Mouse (Mus musculus): ENCODE measurements at regions not wholly inside any gene's neighbourhood (a gene's known extent, or its start where the extent isn't known, plus 50 kb on each side); places are given as distances from the start of the nearest gene placed in this dataset.

DNA sequence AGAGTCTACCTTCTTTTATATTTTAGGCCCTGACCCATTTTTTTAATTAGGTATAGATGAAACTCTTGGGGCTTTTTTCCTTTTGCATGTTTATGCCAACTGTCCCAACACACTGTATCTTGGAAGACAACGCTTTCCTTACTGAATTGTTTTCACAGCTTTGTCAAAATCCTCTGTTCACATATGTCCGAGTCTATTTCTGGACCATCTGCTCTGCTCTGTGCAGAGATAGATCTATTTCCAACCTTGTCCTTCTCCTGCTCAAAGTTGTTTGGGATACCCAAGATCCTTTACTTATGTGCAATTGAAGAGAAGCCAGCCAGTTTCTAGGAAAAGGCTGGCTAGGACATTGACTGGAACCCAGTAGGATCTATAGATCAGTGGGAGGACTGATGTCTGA is 403.6 kb upstream of the Zdhhc25 start:
- no peak for DNase-seq (ENCODE audit: low spot score in 2 of 2)

DNA sequence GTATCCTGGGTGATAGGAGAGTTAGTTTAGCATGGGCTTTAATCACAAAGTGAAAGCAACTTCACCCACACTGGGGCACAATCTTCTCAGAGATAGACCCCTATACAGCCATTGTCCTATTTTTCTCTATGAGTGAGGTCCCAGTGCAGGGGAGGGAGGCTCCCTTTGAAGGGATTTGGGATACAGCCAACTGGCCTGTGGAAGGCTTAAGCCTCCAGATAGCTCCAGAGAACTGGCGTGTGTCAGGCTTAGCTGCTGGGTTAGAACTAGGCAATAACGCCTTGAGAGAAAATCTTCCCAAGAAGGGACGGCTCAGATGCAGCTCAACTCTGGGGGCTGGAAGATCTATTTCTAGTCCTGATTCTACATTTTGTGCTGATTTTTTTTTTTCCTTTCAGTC is 397.4 kb upstream of the Zdhhc25 start:
- no peak for DNase-seq (ENCODE audit: low spot score in 2 of 2)

GRCm38 (mm10) chr15:88213356-88213755 is 386.7 kb upstream of the Zdhhc25 start:
- DNase-seq (ENCODE audit: low spot score in 2 of 2) = no peak

DNA sequence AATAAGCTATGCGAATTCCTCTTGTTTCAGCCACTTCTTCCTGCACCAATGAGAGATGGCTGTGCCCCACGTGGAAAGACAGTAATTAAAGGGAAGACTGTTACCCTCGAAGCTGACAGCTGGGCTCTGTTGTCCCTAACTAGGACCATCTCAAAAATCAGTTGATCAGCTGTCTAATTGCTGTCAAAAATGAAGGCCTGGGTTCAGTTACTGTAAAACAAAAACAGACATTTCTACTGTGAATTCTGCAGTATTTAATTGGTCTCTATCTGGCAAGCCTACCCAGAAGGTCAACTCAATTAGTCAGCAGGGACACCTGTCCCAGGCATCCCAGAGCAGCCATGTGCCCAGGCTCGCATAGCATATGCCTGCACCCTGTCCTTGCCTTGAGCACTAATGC is 385.8 kb upstream of the Zdhhc25 start:
- DNase-seq (ENCODE audit: low spot score in 2 of 2) = no peak

DNA sequence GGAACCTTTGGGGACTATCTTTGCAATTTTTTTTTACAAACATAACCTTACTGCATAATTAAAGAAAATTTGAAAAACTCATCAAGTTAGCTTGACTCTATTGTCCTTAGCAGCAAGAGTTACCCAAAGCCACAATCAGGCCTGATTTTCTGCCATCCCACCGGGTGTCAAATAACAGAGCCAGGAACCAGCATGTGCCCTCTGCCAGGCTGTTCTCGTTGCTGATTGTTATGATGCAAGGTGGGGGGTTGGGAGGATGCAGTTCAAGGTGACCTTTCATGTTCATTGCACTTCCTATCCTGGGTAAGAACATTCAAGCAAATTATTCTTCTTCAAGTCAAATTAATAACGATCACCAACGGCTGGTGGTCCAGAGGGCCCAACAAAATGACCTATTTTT is 370.6 kb upstream of the Zdhhc25 start:
- no peak for DNase-seq (ENCODE audit: low spot score in 2 of 2)

- DNase-seq (ENCODE audit: low spot score in 2 of 2) = peak; percentile 30 to 41
Measured at GRCm38 (mm10) chr15:88244606-88245005, 355.5 kb upstream of the Zdhhc25 start.

- no peak for DNase-seq (ENCODE audit: low spot score in 2 of 2)
Measured at GRCm38 (mm10) chr15:88245496-88246246, 354.4 kb upstream of the Zdhhc25 start.

DNA sequence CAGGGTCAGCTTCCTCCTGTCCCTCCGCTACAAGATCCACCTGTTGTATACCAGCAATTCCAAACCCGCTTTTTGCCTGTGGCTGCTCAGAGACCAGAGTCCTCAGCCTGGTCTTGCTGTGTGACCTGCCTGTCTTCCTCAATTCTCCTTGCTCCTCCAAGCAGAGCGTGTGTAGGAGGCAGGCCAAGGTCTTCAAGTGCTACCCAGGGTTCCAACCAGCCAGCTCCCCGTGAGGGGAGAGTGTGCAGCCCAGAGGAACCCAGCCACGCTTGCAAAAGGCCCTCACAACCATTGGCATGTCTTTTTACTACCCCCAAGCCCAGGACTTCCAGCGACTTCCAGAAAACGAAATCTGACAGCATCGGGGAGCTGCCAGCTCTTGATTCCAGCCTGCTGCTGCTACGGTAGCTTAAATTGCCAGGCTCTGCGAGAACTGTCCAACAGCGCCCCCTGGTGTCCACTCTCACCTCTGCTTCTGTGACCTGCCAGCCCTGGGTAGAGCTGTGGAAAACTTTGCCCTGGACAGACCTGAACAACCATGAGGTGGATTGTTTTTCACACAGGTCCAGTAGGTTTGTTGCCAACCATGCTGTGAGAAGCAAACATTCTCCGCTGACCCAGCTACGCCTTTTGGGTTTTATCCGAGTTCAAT is 352.0 kb upstream of the Zdhhc25 start:
- DNase-seq (ENCODE audit: low spot score in 2 of 2) = peak; percentile 79 to 94

DNA sequence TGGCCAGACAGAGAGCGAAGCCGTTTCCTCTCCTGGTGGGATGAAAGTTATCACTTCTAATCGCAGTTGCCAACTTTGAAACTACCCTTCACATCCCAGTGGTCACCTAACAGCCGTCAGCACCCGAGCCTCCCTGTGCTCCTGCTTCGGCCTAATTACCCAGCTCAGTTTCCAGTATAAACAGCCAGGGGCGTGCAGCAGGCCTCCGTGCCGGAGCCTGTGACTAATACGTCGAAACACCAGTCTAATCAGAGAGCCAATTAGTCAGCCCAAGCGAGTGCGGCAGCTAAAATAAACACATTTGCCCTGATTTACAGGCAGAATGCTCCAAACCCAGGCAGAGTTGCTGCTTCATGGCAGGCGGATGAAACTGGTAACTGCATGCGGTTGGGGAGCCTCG is 312.1 kb upstream of the Zdhhc25 start:
- DNase-seq (ENCODE audit: low spot score in 2 of 2) = peak in 1 of 2 experiments; percentile 4

DNA sequence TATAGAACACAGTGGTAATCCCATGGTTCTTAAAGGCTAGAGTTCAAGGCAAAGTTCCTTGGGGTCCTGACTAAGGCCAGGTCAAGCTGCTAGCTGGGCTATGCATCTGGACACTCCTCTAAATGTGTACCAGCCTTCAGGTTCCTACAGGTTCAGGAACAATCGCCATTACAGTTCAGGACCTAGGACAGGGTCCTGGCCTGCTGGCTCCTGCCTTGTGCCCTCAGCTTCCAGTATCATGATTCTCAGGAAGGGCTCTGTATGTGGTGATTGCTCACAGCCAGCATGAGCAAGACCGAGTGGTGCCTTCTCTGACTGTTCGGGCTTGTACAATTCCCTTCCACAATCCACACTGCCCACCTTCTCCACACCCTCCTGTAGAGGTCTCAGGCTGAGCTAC is 311.4 kb upstream of the Zdhhc25 start:
- DNase-seq (ENCODE audit: low spot score in 2 of 2) = no peak

- no peak for DNase-seq (ENCODE audit: low spot score in 2 of 2)
Measured at GRCm38 (mm10) chr15:88290740-88291363, 309.2 kb upstream of the Zdhhc25 start.

- DNase-seq (ENCODE audit: low spot score in 2 of 2) = no peak
Measured at GRCm38 (mm10) chr15:88299061-88299460, 301.0 kb upstream of the Zdhhc25 start.

DNA sequence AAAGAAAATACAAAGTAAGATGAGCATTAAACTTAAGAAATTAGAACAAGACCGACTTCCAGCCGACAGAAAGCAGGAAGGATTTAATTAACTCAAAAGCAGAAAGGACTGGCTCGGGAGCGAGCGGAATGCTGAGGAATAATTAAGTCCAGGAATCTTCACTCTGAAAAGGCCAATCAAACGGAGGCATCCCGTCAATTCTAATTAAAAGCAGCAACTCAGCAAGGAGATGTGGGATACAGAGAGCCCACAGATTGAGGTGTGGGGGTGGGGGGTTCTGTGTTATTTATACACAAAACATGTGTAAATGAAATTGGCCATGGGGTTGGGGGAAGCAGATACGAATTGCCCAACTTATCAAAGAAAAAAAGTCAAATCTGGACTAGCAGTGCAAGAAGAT is 288.9 kb upstream of the Zdhhc25 start:
- DNase-seq (ENCODE audit: low spot score in 2 of 2) = no peak

GRCm38 (mm10) chr15:88314810-88315459 is 285.2 kb upstream of the Zdhhc25 start:
- DNase-seq (ENCODE audit: low spot score in 2 of 2) = peak; percentile 17 to 31

GRCm38 (mm10) chr15:88318048-88318447 is 282.1 kb upstream of the Zdhhc25 start:
- no peak for DNase-seq (ENCODE audit: low spot score in 2 of 2)

GRCm38 (mm10) chr15:88319527-88319926 is 280.6 kb upstream of the Zdhhc25 start:
- DNase-seq (ENCODE audit: low spot score in 2 of 2) = no peak

DNA sequence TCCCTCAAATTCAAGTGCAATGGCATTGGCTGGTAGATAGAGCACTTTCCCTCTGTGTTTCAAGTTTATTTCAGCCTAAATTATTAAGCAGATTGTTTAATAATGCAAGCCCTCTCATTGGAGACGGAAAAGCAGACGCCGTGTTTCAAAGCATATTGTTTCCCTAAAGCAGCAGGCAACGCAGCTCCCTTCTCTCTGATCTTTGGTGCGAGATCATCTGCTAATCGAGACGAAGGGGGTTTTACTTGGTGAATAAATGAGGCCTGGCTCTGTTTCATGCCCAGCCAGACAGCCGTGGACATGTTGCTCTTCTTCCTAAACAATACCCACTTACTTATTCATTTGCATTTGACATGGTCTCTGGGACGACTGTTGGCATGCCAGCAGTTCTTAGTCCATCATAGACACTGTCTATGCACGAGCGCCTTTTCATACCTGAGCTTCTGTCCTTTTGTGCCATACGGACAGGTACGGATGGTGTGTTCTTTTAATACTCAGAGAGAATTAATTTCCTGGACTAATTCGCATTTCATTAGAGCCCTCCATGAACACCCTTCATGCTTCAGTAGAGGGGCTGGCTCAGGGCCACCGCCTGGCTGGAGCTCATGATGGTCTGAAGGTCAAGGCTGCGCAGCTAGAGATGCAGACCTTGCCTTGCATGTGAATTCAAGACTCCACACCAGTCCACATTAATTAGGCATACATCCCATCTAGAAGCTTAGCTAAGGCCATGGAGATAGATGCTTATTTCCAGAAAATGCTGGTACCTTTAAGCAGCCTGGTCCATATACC is 276.3 kb upstream of the Zdhhc25 start:
- no peak for DNase-seq (ENCODE audit: low spot score in 2 of 2)

DNA sequence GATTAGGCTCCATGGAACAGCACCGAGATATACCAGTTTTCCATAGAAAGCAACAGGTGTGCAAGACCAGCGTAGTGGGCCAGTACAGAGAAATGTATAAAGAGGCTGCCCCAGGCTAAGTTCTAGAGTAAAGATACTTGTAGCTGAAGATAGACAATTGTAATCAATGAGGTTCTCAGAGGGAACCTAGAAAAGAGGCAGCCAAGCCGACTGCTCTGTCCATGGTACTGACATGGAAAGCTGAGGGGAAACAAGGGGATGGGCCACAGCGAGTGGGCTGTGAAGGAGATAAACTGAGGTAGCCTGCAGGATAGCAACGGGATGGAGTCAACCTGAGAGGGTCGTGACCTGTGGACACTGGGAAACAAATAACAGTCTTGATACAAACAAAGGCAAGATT is 275.0 kb upstream of the Zdhhc25 start:
- DNase-seq (ENCODE audit: low spot score in 2 of 2) = no peak

DNA sequence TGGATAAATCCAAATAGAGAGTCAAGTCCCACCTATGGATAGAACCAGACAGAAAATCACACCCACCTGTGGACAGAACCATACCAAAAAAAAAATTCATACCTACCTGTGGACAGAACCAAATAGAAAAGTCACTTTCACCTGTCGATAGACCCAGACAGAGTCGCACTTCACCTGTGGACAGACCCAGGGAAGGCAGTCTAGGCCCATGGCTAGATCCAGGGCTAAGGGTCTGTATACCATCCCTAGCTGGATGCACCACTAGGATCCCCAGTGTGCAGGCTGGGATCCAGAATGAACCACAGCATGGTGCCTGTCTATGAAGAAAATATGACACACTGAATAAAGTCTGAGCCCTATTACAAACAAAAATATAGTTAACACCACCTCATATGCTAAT is 246.9 kb upstream of the Zdhhc25 start:
- DNase-seq (ENCODE audit: low spot score in 2 of 2) = no peak

GRCm38 (mm10) chr15:88360375-88361035 is 239.6 kb upstream of the Zdhhc25 start:
- DNase-seq (ENCODE audit: low spot score in 2 of 2) = no peak

DNA sequence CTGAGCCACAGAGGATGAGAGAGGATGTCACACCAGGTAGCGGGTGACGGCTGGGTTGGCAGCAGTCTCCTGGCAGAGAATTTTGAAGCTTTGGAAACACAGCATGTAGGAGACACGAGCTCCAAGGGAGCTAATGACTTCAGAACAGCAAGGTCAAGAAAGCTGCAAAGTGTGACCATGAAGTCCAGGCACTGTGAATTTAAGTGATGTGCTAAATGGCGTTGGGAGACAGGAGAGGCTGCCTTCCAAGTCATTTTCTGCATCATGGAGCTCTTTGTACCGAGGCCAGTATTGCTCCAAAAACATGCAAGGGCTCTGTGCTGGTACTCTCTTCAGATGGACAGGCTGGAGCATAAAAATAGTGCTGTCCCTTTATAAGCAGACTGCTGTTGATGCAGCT is 238.8 kb upstream of the Zdhhc25 start:
- DNase-seq (ENCODE audit: low spot score in 2 of 2) = no peak
